Mouse (Mus musculus) brown adipose tissue, adult 24 weeks (tissue): ENCODE measurements around the gene Abca9. TPM values are rescaled to one million over a fixed set of nuclear protein-coding genes. Genes with fewer than 3 reads are reported as not detected.

Source experiments
- H3K27ac ChIP-seq: fragments of 200-500 bp; replicated peaks from 2 replicates; pipeline ENCODE4 v1.5.1; 2012; ENCODE audit warnings: low read depth, mild to moderate bottlenecking, low read length
- H3K4me1 ChIP-seq: fragments of 200-500 bp; 2 replicates; pipeline ENCODE4 v1.6.1; 2012; ENCODE audit warnings: low read length, mixed read lengths; ENCODE audit not compliant: control insufficient read depth, insufficient read depth, insufficient read length
- H3K4me3 ChIP-seq: fragments of 200-500 bp; 2 replicates; pipeline ENCODE4 v1.5.1; 2012; ENCODE audit warnings: low read depth, mild to moderate bottlenecking, low read length, moderate library complexity; ENCODE audit not compliant: insufficient read depth
- polyA plus RNA-seq: library from polyadenylated mRNA; stranded (reverse); fragments of >200 nt; gene quantifications from 2 replicates; pipeline ENCODE4 v1.2.4, GENCODE M21; 2012; ENCODE audit not compliant: missing spikeins, insufficient read depth, insufficient read length

The Abca9 gene
- polyA plus RNA-seq, 1 experiment = 6.4 TPM

GRCm38 (mm10) chr11:110101437-110101836 is 66.6 kb downstream of the Abca9 start:
- Histone ChIP-seq H3K27ac (no peak overlapping the region), H3K4me1 (no peaks in the 10 kb centered on the region), H3K4me3 (no peak overlapping the region)

GRCm38 (mm10) chr11:110098901-110099300 is 69.1 kb downstream of the Abca9 start:
- Histone ChIP-seq H3K4me3 (no peak overlapping the region), H3K27ac (no peak overlapping the region), H3K4me1 (no peaks in the 10 kb centered on the region)

DNA sequence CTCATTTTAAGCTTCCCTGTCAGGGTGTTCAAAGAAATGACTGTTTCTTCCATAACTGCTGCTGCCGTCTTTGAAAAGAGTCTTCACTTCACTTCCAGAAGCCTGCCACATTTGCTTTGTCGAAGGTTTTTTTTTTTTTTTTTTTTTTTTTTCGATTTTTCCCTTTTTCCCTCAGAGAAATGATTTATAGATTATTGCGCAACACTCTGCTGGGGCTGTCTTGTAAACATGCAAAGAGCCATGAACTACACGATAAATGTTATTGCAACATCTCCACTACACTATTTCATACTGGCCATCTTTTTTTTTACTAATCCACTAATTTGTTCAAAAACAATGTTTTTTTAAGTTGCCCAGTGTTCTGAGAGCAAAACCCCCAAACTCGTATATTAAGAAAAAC is 70.5 kb downstream of the Abca9 start:
- Histone ChIP-seq H3K27ac (no peak overlapping the region), H3K4me1 (no peaks in the 10 kb centered on the region), H3K4me3 (no peak overlapping the region)

GRCm38 (mm10) chr11:110095858-110096257 is 72.1 kb downstream of the Abca9 start, which contains the start of gene Abca8a:
Gene Abca8a (minus strand): TSS chr11:110095978.
- peak within 1 kb of the TSS; percentile 52 for H3K4me3 ChIP-seq
- no peaks in the 10 kb centered on the region for H3K4me1 ChIP-seq
- peak within 1 kb of the TSS; percentile 62; the same call in 1 of the 2 replicates for H3K27ac ChIP-seq

DNA sequence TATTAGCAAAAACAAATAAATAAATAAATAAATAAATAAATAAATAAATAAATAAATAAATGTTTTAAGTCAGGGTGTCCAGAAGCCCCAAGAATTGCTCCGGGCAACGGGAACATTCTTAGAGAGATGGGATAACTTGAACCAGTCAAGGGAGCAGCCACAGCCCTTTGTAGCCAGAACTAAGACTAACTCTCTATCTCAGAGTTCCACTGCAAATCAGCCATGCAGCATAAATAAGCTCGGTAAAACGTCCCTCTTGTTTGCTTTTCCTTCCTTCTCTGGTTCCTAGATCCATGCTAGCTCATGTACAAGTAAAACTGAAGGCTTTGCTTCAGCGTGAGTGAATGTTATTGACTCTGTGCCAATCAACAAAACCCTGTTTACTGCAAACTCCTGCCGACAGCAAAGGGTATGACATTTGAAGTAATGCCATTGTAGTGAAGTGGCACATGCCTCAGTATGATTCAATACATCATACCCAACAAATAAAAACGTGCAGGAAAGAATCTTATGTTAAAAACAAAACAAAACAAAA is 73.1 kb downstream of the Abca9 start:
- H3K4me3 ChIP-seq = peak overlapping the region; percentile 39
- peak overlapping the region; percentile 52; the same call in 1 of the 2 replicates for H3K27ac ChIP-seq
- H3K4me1 ChIP-seq = no peaks in the 10 kb centered on the region

GRCm38 (mm10) chr11:110094236-110094635 is 73.8 kb downstream of the Abca9 start:
- Histone ChIP-seq H3K4me3 (no peak overlapping the region; the same call in 1 of the 2 replicates), H3K4me1 (no peaks in the 10 kb centered on the region), H3K27ac (no peak overlapping the region)

- Histone ChIP-seq H3K4me3 (no peak overlapping the region), H3K4me1 (no peaks in the 10 kb centered on the region), H3K27ac (no peak overlapping the region)
Measured at GRCm38 (mm10) chr11:110091328-110091727, 76.7 kb downstream of the Abca9 start.

GRCm38 (mm10) chr11:110072158-110072557 is 95.8 kb downstream of the Abca9 start:
- Histone ChIP-seq H3K4me1 (no peaks in the 10 kb centered on the region), H3K4me3 (no peak overlapping the region), H3K27ac (no peak overlapping the region)

DNA sequence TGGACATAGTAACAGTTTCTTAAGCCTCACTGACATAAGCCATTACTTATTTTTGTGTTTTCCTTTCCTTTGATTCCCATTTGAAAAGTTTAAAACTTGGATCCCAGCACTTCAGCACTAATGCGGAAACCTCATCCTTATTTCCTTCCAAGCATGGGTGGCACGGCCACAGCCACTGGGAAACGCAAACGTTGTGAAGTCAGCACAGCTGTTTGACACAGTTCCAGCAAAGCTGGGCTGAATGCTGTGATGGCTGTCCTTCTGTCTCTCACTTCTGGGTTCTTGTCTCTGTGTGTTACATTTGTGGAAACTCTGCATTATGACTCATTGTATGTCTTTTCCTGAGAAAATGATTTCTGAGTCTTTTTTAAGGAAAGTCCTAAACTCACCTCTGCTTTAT is 107.0 kb downstream of the Abca9 start:
- Histone ChIP-seq H3K27ac (no peak overlapping the region), H3K4me1 (no peaks in the 10 kb centered on the region), H3K4me3 (no peak overlapping the region)

DNA sequence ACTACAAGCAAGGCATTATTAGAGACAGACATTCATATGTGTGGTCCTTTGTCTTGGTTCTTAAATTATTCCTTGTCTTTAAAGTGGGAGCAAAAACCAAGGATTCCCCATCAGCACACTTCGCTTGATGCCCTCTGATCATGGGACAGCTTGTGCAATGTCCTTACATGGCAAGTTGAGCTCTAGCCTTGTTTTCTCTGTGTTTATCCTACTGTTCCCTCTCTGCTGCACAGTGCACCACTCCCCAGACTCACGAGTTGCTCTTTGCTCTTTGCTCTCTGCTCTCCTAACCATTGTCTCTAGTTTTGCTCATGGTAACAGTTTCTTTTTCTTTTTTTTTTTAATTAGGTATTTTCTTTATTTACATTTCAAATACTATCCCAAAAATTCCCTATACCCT is 107.9 kb downstream of the Abca9 start:
- Histone ChIP-seq H3K4me1 (no peaks in the 10 kb centered on the region), H3K4me3 (no peak overlapping the region), H3K27ac (no peak overlapping the region)

DNA sequence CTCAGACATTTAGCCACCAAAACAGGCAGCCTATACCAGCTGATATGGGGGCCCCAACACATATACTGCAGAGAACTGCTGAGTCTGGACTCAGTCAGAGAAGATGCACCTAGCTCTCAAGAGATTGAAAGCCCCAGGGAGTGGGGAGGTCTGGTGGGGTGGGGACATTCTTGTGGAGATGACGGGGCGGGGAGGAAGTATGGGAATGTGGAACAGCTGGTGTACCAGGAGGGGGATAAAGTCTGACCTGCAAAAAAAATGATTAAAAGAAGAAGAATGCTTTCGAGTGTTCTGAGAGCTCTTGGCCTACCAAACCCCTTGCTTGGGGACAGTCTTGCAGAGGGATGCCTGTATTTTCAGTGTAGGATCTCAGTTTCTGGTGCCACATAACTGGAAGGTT is 114.3 kb downstream of the Abca9 start:
- Histone ChIP-seq H3K4me1 (no peaks in the 10 kb centered on the region), H3K4me3 (no peak overlapping the region), H3K27ac (no peak overlapping the region)

Other genes with a start within 250 kb of the Abca9 start
- gene Abca8b, start 172.4 kb downstream of the Abca9 start, polyA plus RNA-seq = 3.7 and 4.7 TPM in 2 replicates
- 25.4 and 25.6 TPM in 2 replicates for gene Abca8a, start 72.2 kb downstream of the Abca9 start, polyA plus RNA-seq
- gene Abca6, start 83.6 kb upstream of the Abca9 start, polyA plus RNA-seq = 1.0 and 4.0 TPM in 2 replicates
- gene Abca5, start 169.5 kb upstream of the Abca9 start, polyA plus RNA-seq = 2.2 and 3.8 TPM in 2 replicates
- 9.6 and 11.1 TPM in 2 replicates for gene Map2k6, start 230.9 kb upstream of the Abca9 start, polyA plus RNA-seq